Mouse (Mus musculus): Measurements from ENCODE around the gene Pdk2.
"Not testable (repeated sequence)": the region's sequence is repeated elsewhere in the genome, so short reads cannot be mapped to it uniquely, and the experiment has no call there.

Gene Pdk2

GRCm38 (mm10) chr11:95026849-95027248 is 14.3 kb downstream of the Pdk2 start:
- no peak for DNase-seq (ENCODE audit: low spot score in 2 of 2)

DNA sequence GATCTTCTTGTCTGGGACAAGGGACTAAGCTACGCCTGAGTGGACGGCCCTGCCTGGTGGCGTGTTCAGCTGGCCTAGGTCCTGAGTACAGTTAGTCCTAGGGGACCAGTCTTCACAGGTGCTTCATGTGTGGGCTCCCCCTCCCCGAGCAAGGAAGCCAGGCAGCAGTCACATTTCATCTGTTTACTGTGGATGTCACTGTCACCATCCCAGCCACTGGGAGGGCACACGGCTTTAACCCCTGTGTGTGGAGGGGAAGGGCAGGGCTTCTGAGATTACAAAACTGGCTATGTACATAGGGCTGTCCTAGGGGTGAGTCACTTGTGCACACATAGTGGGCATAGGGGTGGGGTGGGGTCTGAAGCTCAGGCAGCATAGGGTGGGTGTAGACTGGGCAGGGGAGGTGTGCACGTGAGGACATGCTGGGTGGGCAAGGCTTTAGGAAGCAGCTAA is 15.0 kb downstream of the Pdk2 start:
- DNase-seq (ENCODE audit: low spot score in 2 of 2), result no peak

- no peak for DNase-seq (ENCODE audit: low spot score in 2 of 2)
Observed at GRCm38 (mm10) chr11:95025227-95026012, 15.7 kb downstream of the Pdk2 start.

DNA sequence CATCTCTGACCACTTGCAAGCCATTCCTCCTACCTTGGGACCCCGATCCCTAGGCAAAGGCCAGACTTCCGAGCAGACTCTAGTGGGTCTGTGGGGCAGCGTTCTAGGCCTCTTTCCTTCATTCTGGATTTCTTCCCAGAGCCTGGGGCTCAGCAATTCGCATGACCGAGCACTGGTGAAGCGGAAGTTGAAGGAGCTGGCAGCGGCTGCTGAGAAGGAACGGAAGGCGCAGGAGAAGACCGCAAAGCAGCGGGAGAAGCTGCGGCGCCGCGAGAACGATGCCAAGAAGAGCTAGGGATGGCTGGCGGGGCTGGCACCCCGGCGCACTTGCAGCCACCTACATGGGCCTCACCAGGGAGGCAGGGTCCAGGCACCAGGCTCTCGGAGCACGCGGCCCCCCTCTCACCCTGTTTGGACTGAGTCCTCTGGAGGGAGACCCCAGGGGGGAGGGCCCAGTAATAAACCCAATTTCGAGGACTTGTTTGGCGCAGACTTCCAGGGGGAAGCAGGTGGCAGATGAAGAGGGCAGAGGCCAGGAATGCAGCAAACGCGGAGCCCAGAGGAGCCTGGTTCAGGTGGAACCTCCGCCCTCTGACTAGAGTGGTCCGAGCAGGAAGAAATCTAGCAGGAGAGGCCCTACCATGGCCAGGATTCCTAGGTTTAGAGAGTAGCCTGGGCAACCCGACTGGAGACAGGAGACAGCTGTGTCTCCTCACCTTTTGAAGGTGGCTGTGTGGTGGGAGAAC is 16.5 kb downstream of the Pdk2 start:
- no peak for DNase-seq (ENCODE audit: low spot score in 2 of 2)

- DNase-seq (ENCODE audit: low spot score in 2 of 2), result no peak
Observed at GRCm38 (mm10) chr11:95023481-95023880, 17.7 kb downstream of the Pdk2 start.

- DNase-seq (ENCODE audit: low spot score in 2 of 2), result no peak
Observed at GRCm38 (mm10) chr11:95022237-95022992, 18.7 kb downstream of the Pdk2 start.

DNA sequence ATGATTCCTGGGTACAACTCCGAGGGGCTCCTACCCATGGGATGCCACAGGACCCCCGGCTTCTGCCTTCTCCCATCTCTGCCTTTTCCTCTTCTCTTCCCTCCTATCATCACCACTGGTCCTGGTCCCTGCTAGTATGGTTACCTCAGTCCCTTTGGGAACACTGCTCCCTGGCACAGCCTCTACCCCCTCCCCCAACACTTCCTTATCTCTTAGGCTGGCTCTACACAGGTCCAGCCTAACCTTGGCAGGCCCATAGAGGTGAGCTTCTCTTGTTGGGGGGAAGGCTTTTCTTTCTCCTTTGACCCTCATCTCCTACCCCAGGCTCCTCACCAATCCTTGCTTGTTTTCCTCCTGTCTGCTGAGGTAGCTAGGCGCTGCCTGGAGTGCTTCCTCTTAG is 25.7 kb downstream of the Pdk2 start:
- DNase-seq (ENCODE audit: low spot score in 2 of 2), result no peak

GRCm38 (mm10) chr11:95012487-95012886 is 28.7 kb downstream of the Pdk2 start:
- no peak for DNase-seq (ENCODE audit: low spot score in 2 of 2)

- DNase-seq (ENCODE audit: low spot score in 2 of 2), result no peak
Observed at GRCm38 (mm10) chr11:95012075-95012474, 29.1 kb downstream of the Pdk2 start.

DNA sequence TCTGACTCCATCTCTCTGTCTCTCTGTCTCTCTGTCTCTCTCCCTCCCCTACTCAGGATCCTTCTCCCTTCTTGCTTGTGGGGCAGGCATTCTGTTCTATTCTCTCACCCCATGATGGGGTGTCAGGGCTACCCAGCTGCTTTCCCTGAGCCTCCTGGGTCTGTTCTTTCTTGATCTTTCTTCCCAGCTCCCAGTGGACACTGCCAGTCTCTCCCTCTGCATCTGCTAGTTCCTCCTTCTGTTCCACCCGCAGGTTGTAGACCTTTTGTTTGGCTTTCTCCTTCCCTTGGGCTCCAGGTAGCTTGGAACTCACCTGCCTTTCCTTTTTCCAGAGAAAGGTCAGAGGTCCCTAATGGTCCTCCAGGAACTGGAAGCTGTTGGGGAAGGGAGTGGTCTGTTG is 29.7 kb downstream of the Pdk2 start:
- no peak for DNase-seq (ENCODE audit: low spot score in 2 of 2)

DNA sequence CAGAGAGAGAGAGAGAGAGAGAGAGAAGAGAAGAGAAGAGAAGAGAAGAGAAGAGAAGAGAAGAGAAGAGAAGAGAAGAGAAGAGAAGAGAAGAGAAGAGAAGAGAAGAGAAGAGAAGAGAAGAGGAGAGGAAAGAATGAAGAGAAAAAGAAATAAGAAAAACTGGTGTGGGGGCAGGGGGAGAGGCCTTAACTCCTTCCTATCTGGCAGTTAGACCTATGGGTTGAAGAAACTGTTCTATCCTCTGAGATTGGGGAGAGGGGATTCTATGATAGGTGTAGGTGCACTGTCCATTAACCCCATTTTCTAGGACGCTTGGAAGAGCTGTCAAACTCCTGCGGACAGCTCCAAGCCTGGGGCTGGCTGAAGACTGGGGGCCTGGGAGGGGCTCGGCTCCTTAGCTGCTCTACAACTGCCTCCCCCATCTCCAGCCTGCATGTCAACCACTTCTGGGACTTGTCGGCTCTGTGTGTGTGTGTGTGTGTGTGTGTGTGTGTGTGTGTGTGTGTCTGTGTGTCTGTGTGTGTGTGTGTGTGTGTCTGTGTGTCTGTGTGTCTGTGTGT is 30.2 kb downstream of the Pdk2 start:
- DNase-seq (ENCODE audit: low spot score in 2 of 2), result not testable (repeated sequence)

GRCm38 (mm10) chr11:95010141-95010739 is 30.9 kb downstream of the Pdk2 start:
- DNase-seq (ENCODE audit: low spot score in 2 of 2), result no peak

DNA sequence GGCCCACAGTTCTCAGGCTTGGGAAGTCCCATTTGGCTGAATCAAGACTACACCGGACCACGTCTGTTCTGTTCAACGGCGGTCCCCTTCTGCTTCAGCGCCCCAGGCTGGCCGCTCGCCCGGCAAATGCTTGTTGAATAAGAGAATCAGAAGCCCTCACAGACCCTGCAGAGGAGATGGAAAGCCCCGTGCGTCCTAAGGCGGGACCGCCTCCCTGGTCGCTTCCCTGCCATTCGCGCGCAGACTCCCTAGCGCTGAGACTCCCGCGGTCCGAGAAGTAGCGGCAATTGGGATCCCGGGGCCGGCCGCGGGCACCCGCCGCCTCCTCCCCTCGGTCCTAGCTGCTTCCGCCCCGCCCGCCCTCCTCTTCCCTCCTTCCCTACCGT is 31.5 kb downstream of the Pdk2 start, which contains the start of gene Samd14:
Samd14 (plus strand) TSS at position 251 of the 386 bp plus-strand sequence.
- DNase-seq (ENCODE audit: low spot score in 2 of 2), result peak in 1 of 2 experiments; percentile 48

- no peak for DNase-seq (ENCODE audit: low spot score in 2 of 2)
Observed at GRCm38 (mm10) chr11:95008661-95009628, 32.2 kb downstream of the Pdk2 start.

- no peak for DNase-seq (ENCODE audit: low spot score in 2 of 2)
Observed at GRCm38 (mm10) chr11:95007418-95007817, 33.7 kb downstream of the Pdk2 start.

GRCm38 (mm10) chr11:95006525-95007219 is 34.5 kb downstream of the Pdk2 start:
- peak; percentile 72 to 81 for DNase-seq (ENCODE audit: low spot score in 2 of 2)

DNA sequence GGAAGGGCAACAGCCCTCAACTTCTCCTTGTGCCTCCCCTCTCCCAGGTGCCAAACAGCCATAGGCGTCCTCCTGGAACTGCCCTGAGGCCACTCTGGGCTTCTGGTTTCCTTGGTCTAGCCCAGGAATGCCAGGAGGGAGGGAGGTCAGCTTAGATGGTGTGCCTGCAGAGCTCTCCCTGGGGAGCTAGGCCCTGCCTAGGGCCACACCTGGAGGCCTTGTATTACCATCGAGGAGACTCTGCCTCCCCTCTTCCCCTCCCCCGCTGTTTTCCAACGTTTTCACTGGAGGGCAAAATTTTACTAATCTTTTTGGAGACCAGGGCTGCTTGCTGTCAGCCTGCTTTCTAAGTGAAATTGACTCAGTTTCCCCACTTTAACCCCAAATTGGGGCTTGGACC is 35.1 kb downstream of the Pdk2 start:
- DNase-seq (ENCODE audit: low spot score in 2 of 2), result no peak

DNA sequence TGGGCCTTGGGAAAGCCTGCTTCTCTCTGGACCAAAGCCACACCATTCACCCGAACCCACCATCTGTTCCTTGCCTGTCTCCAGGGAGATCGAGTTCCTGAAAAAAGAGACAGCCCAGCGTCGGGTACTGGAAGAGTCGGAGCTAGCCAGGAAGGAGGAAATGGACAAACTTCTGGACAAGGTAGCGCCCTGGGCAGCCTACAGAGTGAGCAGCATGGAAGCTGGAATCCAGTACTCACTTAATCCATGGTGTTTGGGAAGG is 36.3 kb downstream of the Pdk2 start:
- DNase-seq (ENCODE audit: low spot score in 2 of 2), result no peak

DNA sequence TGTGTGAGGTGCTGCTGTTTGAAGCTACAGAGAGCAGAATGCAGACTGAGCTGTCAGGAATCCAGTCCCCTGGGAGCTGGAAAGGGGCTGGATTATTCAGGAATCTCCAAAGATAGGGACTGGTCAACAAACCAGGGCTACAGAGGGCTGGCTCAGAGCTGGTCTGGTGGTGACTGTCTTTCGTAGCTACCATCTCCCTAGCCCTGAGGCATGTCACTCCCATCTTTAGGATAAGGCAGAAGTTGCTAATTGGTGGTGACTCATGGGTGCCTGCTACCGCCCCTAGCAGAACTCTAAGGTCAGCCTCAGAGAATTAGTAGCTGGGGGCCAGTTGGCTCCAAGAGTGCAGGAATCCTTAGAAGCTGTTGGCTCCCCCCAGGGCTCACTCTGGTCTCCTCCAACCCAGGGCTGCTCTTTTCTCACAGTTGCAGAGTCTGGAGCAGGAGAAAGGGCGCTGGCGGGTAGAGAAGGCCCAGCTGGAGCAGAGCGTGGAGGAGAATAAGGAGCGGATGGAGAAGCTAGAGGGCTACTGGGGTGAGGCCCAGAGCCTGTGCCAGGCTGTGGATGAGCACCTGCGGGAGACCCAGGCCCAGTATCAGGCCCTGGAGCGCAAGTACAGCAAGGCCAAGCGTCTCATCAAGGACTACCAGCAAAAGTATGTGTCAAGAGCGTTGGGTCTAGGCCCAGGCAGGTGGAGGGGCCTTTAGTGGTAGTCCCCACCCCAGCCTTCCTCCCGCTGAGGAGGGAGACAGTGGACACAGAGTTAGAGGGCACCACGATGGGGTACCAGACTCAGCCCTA is 36.8 kb downstream of the Pdk2 start:
- no peak for DNase-seq (ENCODE audit: low spot score in 2 of 2)

All from urinary bladder, postnatal 36 days (tissue).